Mouse (Mus musculus) heart, embryonic 11.5 days (tissue): ENCODE measurements around the gene Phxr2. TPM values are rescaled to one million over a fixed set of nuclear protein-coding genes. Genes with fewer than 3 reads are reported as not detected.

Experiments used
- ATAC-seq: fragments of 200-750 bp; cut with Nextera tagmentation; replicated peaks from 2 replicates; pipeline ENCODE4 v1.8.0; 2017; ENCODE audit warnings: moderate library complexity; ENCODE audit not compliant: insufficient number of reproducible peaks, low FRiP score, low TSS enrichment
- H3K27ac ChIP-seq: fragments of 300-500 bp; sonication (generic); 2 replicates; pipeline ENCODE4 v1.5.1; 2014; ENCODE audit warnings: mild to moderate bottlenecking, low read depth, low read length
- H3K27me3 ChIP-seq: fragments of 300-500 bp; sonication (generic); 2 replicates; pipeline ENCODE4 v1.6.1; 2014; ENCODE audit warnings: mild to moderate bottlenecking, low read length, mixed read lengths; ENCODE audit not compliant: control insufficient read depth, insufficient read depth
- H3K36me3 ChIP-seq: fragments of 300-500 bp; sonication (generic); 2 replicates; pipeline ENCODE4 v1.6.1; 2014; ENCODE audit warnings: mild to moderate bottlenecking, low read length, moderate library complexity, mixed read lengths; ENCODE audit not compliant: control insufficient read depth, insufficient read depth
- H3K4me1 ChIP-seq: fragments of 300-500 bp; sonication (generic); 2 replicates; pipeline ENCODE4 v1.6.1; 2014; ENCODE audit warnings: low read length; ENCODE audit not compliant: control insufficient read depth, insufficient read depth
- H3K4me2 ChIP-seq: fragments of 300-500 bp; sonication (generic); 2 replicates; pipeline ENCODE4 v1.6.1; 2014; ENCODE audit warnings: mild to moderate bottlenecking, moderate library complexity
- H3K4me3 ChIP-seq: fragments of 300-500 bp; sonication (generic); 2 replicates; pipeline ENCODE4 v1.5.1; 2014; ENCODE audit warnings: low read depth, low read length
- H3K9ac ChIP-seq: fragments of 300-500 bp; sonication (generic); 2 replicates; pipeline ENCODE4 v1.6.1; 2014; ENCODE audit warnings: mild to moderate bottlenecking, low read depth, low read length, moderate library complexity
- H3K9me3 ChIP-seq: fragments of 300-500 bp; sonication (generic); replicated peaks from 2 replicates; pipeline ENCODE4 v1.6.1; 2016; ENCODE audit warnings: low read length; ENCODE audit not compliant: control insufficient read depth
- WGBS: fragments of 180-500 bp; shearing (Covaris S2); extraction: QIAGEN DNeasy Blood & Tissue Kit; methylation state at CpG from one replicate; pipeline ENCODE4 v1.1.7; 2014; ENCODE audit not compliant: insufficient replicate concordance; 5-methylcytosine and 5-hydroxymethylcytosine counted together
- polyA plus RNA-seq: library from polyadenylated mRNA; unstranded; fragments of >200 nt; fragmentation: Nextera tagmentation; extraction: Ambion mirVana; gene quantifications from 2 replicates; pipeline ENCODE4 v1.2.1, GENCODE M21; 2014

The Phxr2 gene
- polyA plus RNA-seq, 1 experiment from 2014 or later = not detected

DNA sequence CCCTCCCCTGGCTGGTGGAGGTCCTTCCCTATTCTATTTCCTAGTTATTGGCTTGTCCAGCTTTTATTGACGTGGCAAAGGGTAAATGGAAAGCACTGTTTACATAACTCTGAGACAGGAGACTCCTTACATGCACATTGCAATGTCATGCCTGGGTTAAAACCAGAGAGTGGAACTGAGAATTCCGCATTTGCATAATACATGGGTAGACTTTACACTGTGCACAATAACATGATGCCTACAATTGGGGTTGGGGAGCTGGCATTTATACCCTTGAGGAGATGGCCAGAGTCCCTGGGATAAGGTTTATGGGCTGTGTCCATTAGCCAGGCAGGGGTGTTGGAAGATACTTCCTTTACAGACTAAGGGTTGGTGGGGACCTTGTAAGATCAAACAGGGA lies 32.8 kb downstream of the Phxr2 start:
- ATAC-seq = no peak
- Histone ChIP-seq H3K9ac (no peak overlapping the region), H3K36me3 (no peaks in the 10 kb centered on the region), H3K4me1 (no peaks in the 10 kb centered on the region), H3K4me2 (no peak overlapping the region), H3K4me3 (no peak overlapping the region), H3K27ac (no peak overlapping the region), H3K9me3 (no peaks in the 10 kb centered on the region), H3K27me3 (no peaks in the 10 kb centered on the region)
- 81% methylated on average over 2 of the region's 2 CpGs for WGBS

DNA sequence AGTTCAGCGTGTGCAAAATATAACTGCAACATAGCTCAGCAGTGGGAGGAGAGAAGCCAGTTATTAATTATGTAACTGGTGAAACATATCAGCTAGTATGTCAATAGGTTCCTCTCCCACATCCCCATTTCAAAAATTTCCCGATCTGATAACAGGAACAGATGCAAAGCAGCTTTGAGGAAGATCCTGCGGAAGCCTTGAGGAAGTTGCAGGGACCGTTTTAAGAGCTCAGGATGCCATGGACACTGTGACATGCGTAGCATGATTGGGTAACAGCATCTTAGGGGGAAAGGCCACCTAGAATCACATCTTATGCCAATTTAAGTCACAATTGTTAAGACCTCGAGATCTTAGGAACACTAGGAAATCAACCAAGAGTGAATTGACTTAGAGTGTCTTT lies 36.2 kb downstream of the Phxr2 start:
- H3K4me3 ChIP-seq = no peak overlapping the region
- H3K36me3 ChIP-seq = no peaks in the 10 kb centered on the region
- 70% methylated on average over 6 of the region's 6 CpGs for WGBS
- H3K4me1 ChIP-seq = no peaks in the 10 kb centered on the region
- no peaks in the 10 kb centered on the region for H3K9me3 ChIP-seq
- no peak for ATAC-seq
- no peak overlapping the region for H3K27ac ChIP-seq
- no peak overlapping the region for H3K9ac ChIP-seq
- H3K4me2 ChIP-seq = no peak overlapping the region
- no peaks in the 10 kb centered on the region for H3K27me3 ChIP-seq

DNA sequence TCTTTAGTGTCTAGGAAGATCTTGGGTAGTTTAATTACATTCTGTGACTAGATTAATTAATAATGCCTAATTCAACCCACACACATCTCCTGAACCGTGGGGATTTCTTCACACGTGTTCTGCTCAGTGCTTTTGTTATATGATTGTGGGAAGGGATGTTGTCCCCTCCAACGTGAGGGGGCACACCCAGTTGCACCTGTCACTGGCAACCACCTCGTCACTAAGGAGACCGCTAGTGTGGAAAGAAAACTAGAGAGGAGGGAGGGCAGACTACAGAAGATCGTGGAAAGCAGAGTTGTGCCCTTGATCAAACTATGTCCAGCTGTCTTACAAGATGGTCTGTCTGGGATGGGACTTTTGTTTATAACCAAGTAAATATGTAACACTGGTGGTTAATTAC lies 40.1 kb downstream of the Phxr2 start:
- Histone ChIP-seq H3K27ac (no peak overlapping the region), H3K4me2 (no peak overlapping the region), H3K9ac (no peak overlapping the region), H3K4me3 (no peak overlapping the region), H3K9me3 (no peaks in the 10 kb centered on the region), H3K4me1 (peaks cover 4% of the 10 kb centered on the region; the same call in 1 of the 2 replicates), H3K27me3 (no peaks in the 10 kb centered on the region), H3K36me3 (no peaks in the 10 kb centered on the region)
- WGBS = 70% methylated on average over 6 of the region's 6 CpGs
- ATAC-seq = no peak

DNA sequence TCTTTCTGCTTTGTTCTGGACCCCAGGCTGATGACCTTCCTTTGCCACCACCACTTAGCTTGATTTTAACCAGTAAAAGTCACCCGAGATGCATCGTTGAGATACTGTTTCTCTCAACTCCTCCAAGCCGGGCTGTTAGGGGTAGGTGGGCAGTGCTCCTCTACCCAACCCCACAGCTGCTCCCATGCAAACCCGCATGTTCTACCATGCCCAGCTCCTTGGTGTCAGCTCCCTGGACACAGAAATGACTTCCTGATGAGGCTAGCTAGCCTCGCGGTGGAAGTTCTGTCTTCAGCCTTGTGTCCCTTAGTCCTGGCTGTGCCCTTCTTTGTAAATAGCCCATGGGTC lies 40.9 kb downstream of the Phxr2 start:
- H3K9ac ChIP-seq = no peak overlapping the region
- no peaks in the 10 kb centered on the region for H3K9me3 ChIP-seq
- no peak overlapping the region for H3K27ac ChIP-seq
- H3K4me3 ChIP-seq = no peak overlapping the region
- H3K4me1 ChIP-seq = peaks cover 4% of the 10 kb centered on the region; the same call in 1 of the 2 replicates
- 48% methylated on average over 6 of the region's 6 CpGs for WGBS
- no peak for ATAC-seq
- H3K27me3 ChIP-seq = no peaks in the 10 kb centered on the region
- peak overlapping the region; percentile 34 for H3K4me2 ChIP-seq
- no peaks in the 10 kb centered on the region for H3K36me3 ChIP-seq

DNA sequence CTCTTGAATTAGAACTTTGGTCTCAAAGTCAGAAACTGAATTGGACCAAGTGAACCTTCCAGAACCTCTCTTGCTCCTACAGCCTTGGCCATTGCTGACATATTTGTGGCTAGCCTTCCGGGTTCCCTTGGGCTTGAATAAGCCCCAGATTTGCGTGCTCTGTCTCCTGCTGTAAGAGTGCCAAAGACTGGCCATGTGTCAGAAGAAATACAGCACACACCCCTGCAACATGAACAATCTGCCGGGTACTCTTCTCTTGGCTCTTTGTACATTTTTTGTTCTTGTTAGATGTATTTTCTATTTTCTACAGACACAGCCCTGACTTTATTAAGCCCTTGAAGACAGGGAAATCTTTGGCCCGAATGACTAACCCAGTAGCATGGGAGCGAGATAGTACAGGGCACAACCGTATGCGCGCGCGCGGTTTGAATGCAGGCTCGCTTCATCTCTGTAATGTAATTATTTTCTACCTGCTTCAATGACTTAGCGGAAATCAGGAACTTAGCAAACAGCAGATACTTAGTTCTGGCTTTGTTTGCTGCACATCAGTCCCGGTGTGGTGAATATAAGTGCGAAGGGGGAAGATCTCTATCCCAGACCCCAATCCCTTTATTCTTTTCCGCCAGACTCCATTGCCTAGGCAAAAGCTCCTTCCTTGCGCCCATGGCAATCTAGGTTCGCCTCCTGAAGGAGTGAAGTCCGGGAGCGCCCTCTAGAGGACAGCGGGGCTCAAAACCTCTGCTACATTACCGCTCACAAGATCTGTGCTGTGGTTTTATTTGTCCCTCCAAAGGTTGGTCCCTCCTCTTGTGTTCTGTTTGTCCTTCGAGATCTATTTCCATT lies 41.5 kb downstream of the Phxr2 start:
- H3K36me3 ChIP-seq = no peaks in the 10 kb centered on the region
- H3K4me1 ChIP-seq = peaks cover 4% of the 10 kb centered on the region; the same call in 1 of the 2 replicates
- H3K4me2 ChIP-seq = peak overlapping the region; percentile 45
- WGBS = 43% methylated on average over 23 of the region's 23 CpGs
- no peak overlapping the region for H3K27ac ChIP-seq
- no peak for ATAC-seq
- H3K9me3 ChIP-seq = no peaks in the 10 kb centered on the region
- H3K27me3 ChIP-seq = no peaks in the 10 kb centered on the region
- H3K9ac ChIP-seq = no peak overlapping the region
- no peak overlapping the region for H3K4me3 ChIP-seq

DNA sequence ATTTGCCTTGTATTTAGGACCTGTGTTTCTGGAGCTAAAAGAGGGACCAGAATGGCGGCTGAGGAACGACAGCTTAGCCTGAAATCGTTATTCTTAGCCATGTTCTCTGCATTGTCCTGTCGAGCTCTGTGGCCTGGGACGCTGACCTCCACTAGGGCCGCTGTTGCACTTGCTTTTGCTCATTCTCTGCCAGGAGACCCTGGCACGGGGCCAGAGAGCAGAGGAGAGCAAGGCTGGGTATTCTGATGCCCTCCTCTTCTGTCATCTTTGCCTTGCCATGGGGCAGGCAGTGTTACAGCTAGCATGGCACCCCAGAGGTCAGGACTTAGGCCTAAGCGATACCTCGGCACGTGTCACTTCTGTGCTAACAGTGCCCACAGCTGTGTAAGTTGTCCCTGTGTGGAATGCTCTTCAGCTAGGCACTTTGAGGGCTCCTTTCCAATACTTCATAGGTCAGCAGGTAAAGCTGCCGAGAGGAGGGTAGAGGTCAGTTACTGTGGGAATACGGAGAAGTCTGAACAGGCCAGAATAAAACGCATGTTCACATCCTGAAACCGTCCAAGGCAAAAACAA lies 42.6 kb downstream of the Phxr2 start:
- ATAC-seq = no peak
- WGBS = 80% methylated on average over 14 of the region's 14 CpGs
- H3K9ac ChIP-seq = no peak overlapping the region
- H3K9me3 ChIP-seq = no peaks in the 10 kb centered on the region
- H3K4me2 ChIP-seq = no peak overlapping the region
- no peaks in the 10 kb centered on the region for H3K36me3 ChIP-seq
- H3K4me3 ChIP-seq = no peak overlapping the region
- H3K27me3 ChIP-seq = no peaks in the 10 kb centered on the region
- H3K27ac ChIP-seq = no peak overlapping the region
- peaks cover 4% of the 10 kb centered on the region; the same call in 1 of the 2 replicates for H3K4me1 ChIP-seq

DNA sequence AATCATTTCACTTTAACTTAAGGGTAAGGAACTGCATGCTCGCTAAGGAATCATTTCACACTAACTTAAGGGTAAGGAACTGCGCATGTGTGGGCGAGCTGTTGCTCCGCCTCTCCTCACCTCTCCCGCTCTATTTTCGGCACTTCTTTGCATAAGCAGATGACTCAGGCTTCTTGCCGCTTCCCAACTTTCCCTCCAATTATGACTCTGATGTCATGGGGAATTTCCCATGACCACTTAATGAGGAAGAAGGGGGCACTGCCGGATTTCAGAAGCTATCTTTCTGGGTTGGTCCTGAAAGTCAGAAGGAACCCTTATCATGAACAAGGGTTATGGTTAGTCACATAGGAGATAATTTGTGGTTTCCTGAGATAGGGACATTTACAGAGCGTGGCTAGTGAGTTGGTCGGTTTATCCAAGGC lies 44.5 kb downstream of the Phxr2 start:
- Histone ChIP-seq H3K27me3 (no peaks in the 10 kb centered on the region), H3K36me3 (no peaks in the 10 kb centered on the region), H3K9me3 (no peaks in the 10 kb centered on the region), H3K4me2 (no peak overlapping the region), H3K4me3 (no peak overlapping the region), H3K4me1 (peaks cover 4% of the 10 kb centered on the region; the same call in 1 of the 2 replicates), H3K27ac (no peak overlapping the region), H3K9ac (no peak overlapping the region)
- 77% methylated on average over 10 of the region's 10 CpGs for WGBS
- ATAC-seq = no peak

DNA sequence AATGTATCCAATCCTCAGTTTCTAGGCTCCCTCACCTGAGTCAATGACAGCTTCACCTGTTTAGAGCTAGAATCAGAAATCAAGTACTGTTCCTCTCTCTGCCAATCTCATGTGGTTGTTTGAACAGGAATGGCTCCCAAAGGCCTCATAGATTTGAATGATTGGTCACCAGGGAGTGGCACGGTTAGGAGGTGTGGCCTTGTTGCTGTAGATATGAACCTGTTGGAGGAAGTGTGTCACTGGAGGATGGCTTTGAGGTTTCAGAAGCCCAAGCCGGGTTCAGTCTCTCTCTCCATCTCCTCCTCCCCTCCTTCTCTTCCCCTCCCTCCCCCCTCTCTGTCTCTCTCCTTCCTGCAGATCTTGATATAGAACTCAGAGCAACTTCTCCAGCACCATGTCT lies 47.5 kb downstream of the Phxr2 start:
- H3K27me3 ChIP-seq = no peaks in the 10 kb centered on the region
- H3K36me3 ChIP-seq = no peaks in the 10 kb centered on the region
- 58% methylated on average over 2 of the region's 2 CpGs for WGBS
- peaks cover 3% of the 10 kb centered on the region; the same call in 1 of the 2 replicates for H3K4me1 ChIP-seq
- no peak overlapping the region for H3K4me3 ChIP-seq
- H3K4me2 ChIP-seq = no peak overlapping the region
- no peak overlapping the region for H3K9ac ChIP-seq
- no peaks in the 10 kb centered on the region for H3K9me3 ChIP-seq
- no peak for ATAC-seq
- H3K27ac ChIP-seq = no peak overlapping the region
